Comparison of ENCODE assay signal across 8 mouse cellular contexts in the genomic region with DNA sequence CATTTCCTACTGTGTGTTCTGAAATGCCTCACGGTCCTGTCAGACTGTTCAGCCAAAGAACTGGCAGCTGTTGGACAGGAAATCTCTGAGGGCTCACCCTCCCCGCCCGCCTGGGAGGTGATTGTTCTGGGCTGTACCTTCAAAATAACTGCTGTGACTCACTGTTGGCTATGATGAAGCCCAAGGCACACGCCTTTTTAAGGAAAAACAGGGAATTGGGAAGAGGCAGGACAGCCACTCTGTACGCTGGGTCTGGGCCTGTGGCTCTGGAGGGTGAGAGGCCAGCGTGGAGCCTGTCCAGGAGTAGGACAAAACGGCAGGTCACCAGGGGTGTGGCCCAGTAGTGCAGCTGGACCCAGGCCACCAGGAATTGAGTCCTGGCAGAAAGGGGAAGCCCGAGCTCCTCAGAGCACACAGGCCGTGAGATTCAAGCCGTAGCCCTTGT. TPM values are rescaled to one million over a fixed set of nuclear protein-coding genes. Genes with fewer than 3 reads are reported as not detected.
A peak's percentile ranks its signal among the peaks of the same experiment; 100 is the strongest.
DNase-seq lines count a peak whose midpoint lies in the region; ATAC-seq and TF ChIP-seq lines count a peak whose summit lies in the region.

No protein-coding gene starts in this region.

- peaks cover 37% of the 10 kb centered on the region for H3K4me1 ChIP-seq in hindbrain, embryonic 12.5 days
- H3K4me1 ChIP-seq in hindbrain, embryonic 14.5 days (replicated peaks; ENCODE audit: control insufficient read depth, insufficient read depth, low read length) = peaks cover 5% of the 10 kb centered on the region; the same call in 1 of the 2 replicates
- H3K4me1 ChIP-seq in heart, embryonic 10.5 days = peaks cover 68% of the 10 kb centered on the region

- CTCF ChIA-PET in Patski (lab: Charles Lee) = interaction anchor here (0.6 to 2.9 kb wide), 15 partner anchors 9 to 93 kb away, joined by 3 to 19 read pairs (median 6); no protein-coding TSS in a partner anchor

- H3K27ac ChIP-seq in hindbrain, embryonic 12.5 days = 0 out of 2 replicates have a peak overlapping the region, but pooled peaks have one; percentile 5
- H3K27ac ChIP-seq in hindbrain, embryonic 14.5 days = no peak overlapping the region
- peak overlapping the region; percentile 70; the same call in 1 of the 2 replicates for H3K27ac ChIP-seq in heart, embryonic 10.5 days

- DNase-seq in hindbrain, embryonic 14.5 days (ENCODE audit: low spot score) = no peak
- DNase-seq in Patski (ENCODE audit: low read depth, low spot score) = peak; percentile 63
- DNase-seq in heart, embryonic 10.5 days (ENCODE audit: low spot score) = no peak
- peak; percentile 60 to 84 for DNase-seq in kidney, postnatal 25 days
- DNase-seq in urinary bladder, postnatal 36 days (ENCODE audit: low spot score in 2 of 2) = peak; percentile 67 to 82
- no peak for DNase-seq in natural killer cell, adult 2 months (ENCODE audit: low spot score in 2 of 2)

- H3K4me2 ChIP-seq in hindbrain, embryonic 12.5 days (replicated peaks) = no peak overlapping the region
- H3K4me2 ChIP-seq in hindbrain, embryonic 14.5 days (replicated peaks) = no peak overlapping the region

- H3K9ac ChIP-seq in hindbrain, embryonic 12.5 days = no peak overlapping the region
- no peak overlapping the region for H3K9ac ChIP-seq in hindbrain, embryonic 14.5 days

- 80% methylated on average over 10 of the region's 10 CpGs for WGBS in hindbrain, embryonic 12.5 days
- WGBS in hindbrain, embryonic 14.5 days = 72% methylated on average over 10 of the region's 10 CpGs
- WGBS in heart, embryonic 10.5 days = 67% methylated on average over 10 of the region's 10 CpGs

- no peaks in the 10 kb centered on the region for H3K36me3 ChIP-seq in hindbrain, embryonic 12.5 days
- no peaks in the 10 kb centered on the region; the same call in 1 of the 2 replicates for H3K36me3 ChIP-seq in hindbrain, embryonic 14.5 days (replicated peaks; ENCODE audit: control insufficient read depth, insufficient read depth)
- H3K36me3 ChIP-seq in heart, embryonic 10.5 days = peaks cover 4% of the 10 kb centered on the region; the same call in 1 of the 2 replicates

- no peak for TF ChIP-seq CTCF in Patski (IDR thresholded peaks at IDR 0.05)

- no peak for ATAC-seq in hindbrain, embryonic 12.5 days (ENCODE audit: low FRiP score)
- no peak for ATAC-seq in hindbrain, embryonic 14.5 days (ENCODE audit: low FRiP score)
- peak; percentile 48 for ATAC-seq in Patski
- ATAC-seq in CD4-positive, CD25-positive, alpha-beta regulatory T cell, adult 4 months = no peak

- peaks cover 32% of the 10 kb centered on the region for H3K27me3 ChIP-seq in hindbrain, embryonic 12.5 days
- no peaks in the 10 kb centered on the region; the same call in 1 of the 2 replicates for H3K27me3 ChIP-seq in hindbrain, embryonic 14.5 days (ENCODE audit: control insufficient read depth, insufficient read depth, low read length)
- H3K27me3 ChIP-seq in Patski = no peaks in the 10 kb centered on the region
- peaks cover 2% of the 10 kb centered on the region; the same call in 1 of the 2 replicates for H3K27me3 ChIP-seq in heart, embryonic 10.5 days (ENCODE audit: insufficient read depth, poor library complexity, severe bottlenecking)

- H3K9me3 ChIP-seq in hindbrain, embryonic 12.5 days (replicated peaks) = no peaks in the 10 kb centered on the region
- H3K9me3 ChIP-seq in hindbrain, embryonic 14.5 days (ENCODE audit: control insufficient read depth, low read length) = no peaks in the 10 kb centered on the region
- no peaks in the 10 kb centered on the region for H3K9me3 ChIP-seq in heart, embryonic 10.5 days

- no peak overlapping the region for H3K4me3 ChIP-seq in hindbrain, embryonic 12.5 days
- H3K4me3 ChIP-seq in hindbrain, embryonic 14.5 days (replicated peaks; ENCODE audit: low read length) = no peak overlapping the region
- no peak overlapping the region for H3K4me3 ChIP-seq in heart, embryonic 10.5 days

- POLR2A ChIA-PET in Patski (lab: Charles Lee) = interaction anchor here (0.6 to 1.2 kb wide), 4 partner anchors 36 to 994 kb away, joined by 3 to 4 read pairs (median 4); partner anchors contain the start of genes Ccdc62 and Vps37b

- in situ Hi-C loops in Patski (cut with MboI; ENCODE audit: low pct_unique_long_range_greater_than_20kb) = loop anchor here (5.0 kb wide), 2 partner anchors 40 to 165 kb away; no protein-coding TSS in a partner anchor

RNA-seq across cellular contexts. Expression of gene Hip1r, which starts 18.8 kb away (rescaled TPM):
- polyA plus RNA-seq in hindbrain, embryonic 12.5 days (2016; fragmentation: Nextera tagmentation; extraction: Ambion mirVana) = 14.4 and 20.4 TPM in 2 replicates
- polyA plus RNA-seq in hindbrain, embryonic 14.5 days (2014; fragmentation: Nextera tagmentation; extraction: Ambion mirVana) = 22.4 and 27.9 TPM in 2 replicates
- polyA plus RNA-seq in Patski (2021) = 62.0 TPM
- 6.5 and 8.4 TPM in 2 replicates for polyA plus RNA-seq in heart, embryonic 10.5 days (2016; fragmentation: Nextera tagmentation; extraction: Ambion mirVana)
- polyA plus RNA-seq in CD4-positive, CD25-positive, alpha-beta regulatory T cell, adult 4 months (2017; shearing (Covaris generic)) = 10 to 100 TPM; 11.0 to 12.1 TPM

RNA-seq across cellular contexts. Expression of gene Vps37b, which starts 39.9 kb away (rescaled TPM):
- 70.8 and 78.6 TPM in 2 replicates for polyA plus RNA-seq in hindbrain, embryonic 12.5 days (2016; fragmentation: Nextera tagmentation; extraction: Ambion mirVana)
- 59.5 and 61.7 TPM in 2 replicates for polyA plus RNA-seq in hindbrain, embryonic 14.5 days (2014; fragmentation: Nextera tagmentation; extraction: Ambion mirVana)
- polyA plus RNA-seq in Patski (2021) = 25.5 TPM
- polyA plus RNA-seq in heart, embryonic 10.5 days (2016; fragmentation: Nextera tagmentation; extraction: Ambion mirVana) = 54.0 and 61.4 TPM in 2 replicates
- 10 to 100 TPM; 17.8 to 22.1 TPM for polyA plus RNA-seq in CD4-positive, CD25-positive, alpha-beta regulatory T cell, adult 4 months (2017; shearing (Covaris generic))

Comparison
In these comparisons a context has a peak if more than half of its experiments do, and no peak if none do; other contexts are left out.
1. DNase-seq: peak in Patski (single experiment), kidney, postnatal 25 days (2 of 2) and urinary bladder, postnatal 36 days (2 of 2); none in hindbrain, embryonic 14.5 days (single experiment), heart, embryonic 10.5 days (single experiment) and natural killer cell, adult 2 months (0 of 2).